Mouse (Mus musculus): ENCODE results near the gene Fgg. TPM values are rescaled to one million over a fixed set of nuclear protein-coding genes. Genes with fewer than 3 reads are reported as not detected.

Fgg gene
- polyA plus RNA-seq, 1 experiment = not detected

GRCm38 (mm10) chr3:83025475-83026301 is 18.2 kb downstream of the Fgg start, which contains the start of gene Fga:
Gene Fga (plus strand): TSS chr3:83026076.
- H3ac ChIP-seq (ENCODE audit: control insufficient read depth, insufficient read length, low read depth) = no peak within 1 kb of the TSS
- no peak for TF ChIP-seq MYOG (IDR thresholded peaks at IDR 0.05; ENCODE audit: control insufficient read depth, extremely low read depth, insufficient read length)
- no peak for TF ChIP-seq CEBPB (IDR thresholded peaks at IDR 0.05; ENCODE audit: low read depth)
- TF ChIP-seq FOSL1 (IDR thresholded peaks at IDR 0.05; ENCODE audit: insufficient read depth, low read length, poor library complexity, severe bottlenecking) = no peak
- TF ChIP-seq USF1 (IDR thresholded peaks at IDR 0.05; ENCODE audit: low read depth) = no peak
- no peak for TF ChIP-seq CTCF (IDR thresholded peaks at IDR 0.05; ENCODE audit: control insufficient read depth, insufficient read depth, insufficient read length)
- no peak for TF ChIP-seq MAX (IDR thresholded peaks at IDR 0.05)
- TF ChIP-seq MYOD1 (IDR thresholded peaks at IDR 0.05; ENCODE audit: control insufficient read depth, insufficient read length, low read depth) = no peak
- H3K27me3 ChIP-seq (ENCODE audit: control insufficient read depth, insufficient read depth, insufficient read length) = no peaks in the 10 kb centered on the region
- no peaks in the 10 kb centered on the region for H3K36me3 ChIP-seq (ENCODE audit: control insufficient read depth, insufficient read depth)
- H3K79me3 ChIP-seq (ENCODE audit: low read depth) = no peaks in the 10 kb centered on the region
- no peaks in the 10 kb centered on the region for H3K79me2 ChIP-seq (ENCODE audit: control insufficient read depth, insufficient read depth)
- no peak within 1 kb of the TSS for H3K4me3 ChIP-seq (ENCODE audit: insufficient read depth, poor library complexity, severe bottlenecking)

GRCm38 (mm10) chr3:83027546-83028251 is 20.2 kb downstream of the Fgg start:
- Histone ChIP-seq H3K79me3 (ENCODE audit: low read depth) (no peaks in the 10 kb centered on the region), H3K36me3 (ENCODE audit: control insufficient read depth, insufficient read depth) (no peaks in the 10 kb centered on the region), H3K27me3 (ENCODE audit: control insufficient read depth, insufficient read depth, insufficient read length) (peaks cover 3% of the 10 kb centered on the region), H3ac (ENCODE audit: control insufficient read depth, insufficient read length, low read depth) (no peak overlapping the region), H3K4me3 (ENCODE audit: insufficient read depth, poor library complexity, severe bottlenecking) (no peak overlapping the region), H3K79me2 (ENCODE audit: control insufficient read depth, insufficient read depth) (no peaks in the 10 kb centered on the region)
- no peak for TF ChIP-seq MYOG (IDR thresholded peaks at IDR 0.05; ENCODE audit: control insufficient read depth, extremely low read depth, insufficient read length)
- no peak for TF ChIP-seq MYOD1 (IDR thresholded peaks at IDR 0.05; ENCODE audit: control insufficient read depth, insufficient read length, low read depth)
- TF ChIP-seq MAX (IDR thresholded peaks at IDR 0.05) = no peak
- TF ChIP-seq CEBPB (IDR thresholded peaks at IDR 0.05; ENCODE audit: low read depth) = no peak
- TF ChIP-seq CTCF (IDR thresholded peaks at IDR 0.05; ENCODE audit: control insufficient read depth, insufficient read depth, insufficient read length) = no peak
- TF ChIP-seq USF1 (IDR thresholded peaks at IDR 0.05; ENCODE audit: low read depth) = no peak
- TF ChIP-seq FOSL1 (IDR thresholded peaks at IDR 0.05; ENCODE audit: insufficient read depth, low read length, poor library complexity, severe bottlenecking) = no peak

GRCm38 (mm10) chr3:83030331-83030730 is 22.8 kb downstream of the Fgg start:
- Histone ChIP-seq H3K36me3 (ENCODE audit: control insufficient read depth, insufficient read depth) (no peaks in the 10 kb centered on the region), H3ac (ENCODE audit: control insufficient read depth, insufficient read length, low read depth) (no peak overlapping the region), H3K79me2 (ENCODE audit: control insufficient read depth, insufficient read depth) (no peaks in the 10 kb centered on the region), H3K79me3 (ENCODE audit: low read depth) (no peaks in the 10 kb centered on the region), H3K27me3 (ENCODE audit: control insufficient read depth, insufficient read depth, insufficient read length) (peaks cover 13% of the 10 kb centered on the region), H3K4me3 (ENCODE audit: insufficient read depth, poor library complexity, severe bottlenecking) (no peak overlapping the region)
- no peak for TF ChIP-seq CTCF (IDR thresholded peaks at IDR 0.05; ENCODE audit: control insufficient read depth, insufficient read depth, insufficient read length)
- no peak for TF ChIP-seq MYOD1 (IDR thresholded peaks at IDR 0.05; ENCODE audit: control insufficient read depth, insufficient read length, low read depth)
- no peak for TF ChIP-seq FOSL1 (IDR thresholded peaks at IDR 0.05; ENCODE audit: insufficient read depth, low read length, poor library complexity, severe bottlenecking)
- TF ChIP-seq MYOG (IDR thresholded peaks at IDR 0.05; ENCODE audit: control insufficient read depth, extremely low read depth, insufficient read length) = no peak
- no peak for TF ChIP-seq USF1 (IDR thresholded peaks at IDR 0.05; ENCODE audit: low read depth)
- no peak for TF ChIP-seq CEBPB (IDR thresholded peaks at IDR 0.05; ENCODE audit: low read depth)
- TF ChIP-seq MAX (IDR thresholded peaks at IDR 0.05) = no peak

- no peak for TF ChIP-seq CTCF (IDR thresholded peaks at IDR 0.05; ENCODE audit: control insufficient read depth, insufficient read depth, insufficient read length)
- no peak for TF ChIP-seq MYOD1 (IDR thresholded peaks at IDR 0.05; ENCODE audit: control insufficient read depth, insufficient read length, low read depth)
- TF ChIP-seq MYOG (IDR thresholded peaks at IDR 0.05; ENCODE audit: control insufficient read depth, extremely low read depth, insufficient read length) = no peak
- no peak for TF ChIP-seq USF1 (IDR thresholded peaks at IDR 0.05; ENCODE audit: low read depth)
- no peak for TF ChIP-seq MAX (IDR thresholded peaks at IDR 0.05)
- TF ChIP-seq FOSL1 (IDR thresholded peaks at IDR 0.05; ENCODE audit: insufficient read depth, low read length, poor library complexity, severe bottlenecking) = no peak
- no peak for TF ChIP-seq CEBPB (IDR thresholded peaks at IDR 0.05; ENCODE audit: low read depth)
- Histone ChIP-seq H3K4me3 (ENCODE audit: insufficient read depth, poor library complexity, severe bottlenecking) (no peak overlapping the region), H3K27me3 (ENCODE audit: control insufficient read depth, insufficient read depth, insufficient read length) (peaks cover 13% of the 10 kb centered on the region)
Observed at GRCm38 (mm10) chr3:83032746-83033308, 25.3 kb downstream of the Fgg start.

GRCm38 (mm10) chr3:83033801-83034200 is 26.3 kb downstream of the Fgg start:
- peaks cover 13% of the 10 kb centered on the region for H3K27me3 ChIP-seq (ENCODE audit: control insufficient read depth, insufficient read depth, insufficient read length)

More at GRCm38 (mm10) chr3:83032746-83033308, 25.3 kb downstream of the Fgg start:
- Histone ChIP-seq H3K79me3 (ENCODE audit: low read depth) (no peaks in the 10 kb centered on the region), H3K79me2 (ENCODE audit: control insufficient read depth, insufficient read depth) (no peaks in the 10 kb centered on the region), H3K36me3 (ENCODE audit: control insufficient read depth, insufficient read depth) (no peaks in the 10 kb centered on the region), H3ac (ENCODE audit: control insufficient read depth, insufficient read length, low read depth) (no peak overlapping the region)

More at GRCm38 (mm10) chr3:83033801-83034200, 26.3 kb downstream of the Fgg start:
- H3K79me2 ChIP-seq (ENCODE audit: control insufficient read depth, insufficient read depth) = no peaks in the 10 kb centered on the region
- H3ac ChIP-seq (ENCODE audit: control insufficient read depth, insufficient read length, low read depth) = no peak overlapping the region
- H3K36me3 ChIP-seq (ENCODE audit: control insufficient read depth, insufficient read depth) = no peaks in the 10 kb centered on the region
- no peak for TF ChIP-seq MAX (IDR thresholded peaks at IDR 0.05)
- TF ChIP-seq FOSL1 (IDR thresholded peaks at IDR 0.05; ENCODE audit: insufficient read depth, low read length, poor library complexity, severe bottlenecking) = no peak
- no peak for TF ChIP-seq CTCF (IDR thresholded peaks at IDR 0.05; ENCODE audit: control insufficient read depth, insufficient read depth, insufficient read length)
- no peak for TF ChIP-seq USF1 (IDR thresholded peaks at IDR 0.05; ENCODE audit: low read depth)
- no peak for TF ChIP-seq MYOG (IDR thresholded peaks at IDR 0.05; ENCODE audit: control insufficient read depth, extremely low read depth, insufficient read length)
- no peak for TF ChIP-seq MYOD1 (IDR thresholded peaks at IDR 0.05; ENCODE audit: control insufficient read depth, insufficient read length, low read depth)
- H3K4me3 ChIP-seq (ENCODE audit: insufficient read depth, poor library complexity, severe bottlenecking) = no peak overlapping the region
- H3K79me3 ChIP-seq (ENCODE audit: low read depth) = no peaks in the 10 kb centered on the region
